ENCODE assay signal across 8 mouse cellular contexts in the genomic region with DNA sequence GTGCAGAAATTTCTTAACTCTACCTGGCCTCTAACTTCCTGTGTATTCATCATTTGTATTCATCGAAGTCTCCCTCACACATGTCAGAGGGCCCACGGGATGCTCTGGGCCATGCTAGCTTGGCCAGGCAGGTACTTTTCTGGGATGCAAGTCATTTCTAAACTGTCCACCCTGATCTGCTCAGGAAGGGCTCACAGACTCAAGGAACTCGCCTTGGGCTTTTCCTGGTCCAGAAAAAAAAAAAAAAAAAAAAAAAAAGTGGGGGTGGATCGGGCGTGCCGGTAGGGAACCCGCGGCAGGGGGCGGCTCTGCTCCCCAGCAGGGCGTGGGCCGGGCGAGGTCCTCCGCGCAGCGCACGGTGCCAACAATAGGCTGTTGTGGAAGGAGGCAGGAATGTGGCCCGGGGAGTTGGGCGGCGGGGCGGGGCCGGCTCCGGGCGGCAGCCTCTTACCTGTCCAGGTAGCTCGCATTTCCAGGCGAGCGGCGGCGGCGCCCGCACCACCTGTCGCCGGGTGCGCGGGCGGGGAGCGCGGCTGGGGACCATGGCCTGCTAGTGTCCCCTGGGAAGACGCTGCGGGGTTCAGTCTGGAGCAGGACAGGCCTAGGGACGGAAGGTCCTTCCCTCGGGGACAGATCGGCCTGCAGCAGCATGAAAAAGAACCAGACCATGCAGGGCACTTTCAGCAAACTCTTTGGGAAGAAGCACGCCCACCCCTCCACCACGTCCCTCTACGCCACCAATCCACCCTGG. TPM values are rescaled to one million over a fixed set of nuclear protein-coding genes. Genes with fewer than 3 reads are reported as not detected.
DNase-seq lines count a peak whose midpoint lies in the region; ATAC-seq lines count a peak whose summit lies in the region.

A gene (plus strand): TSS at position 460 of the 751 bp plus-strand sequence.

- under 1% methylated on average over 45 of the region's 45 CpGs for WGBS in neural tube, embryonic 11.5 days
- 2% methylated on average over 39 of the region's 45 CpGs for whole genome bisulfite sequencing in forebrain, embryonic 13.5 days
- WGBS in kidney, embryonic 14.5 days, result 1% methylated on average over 44 of the region's 45 CpGs
- WGBS in lung, embryonic 16.5 days, result 1% methylated on average over 39 of the region's 45 CpGs

- H3K4me2 ChIP-seq in neural tube, embryonic 11.5 days (ENCODE audit: low read depth), result peak within 1 kb of the TSS; percentile 59
- peak within 1 kb of the TSS; percentile 59 for H3K4me2 ChIP-seq in forebrain, embryonic 13.5 days
- H3K4me2 ChIP-seq in kidney, embryonic 14.5 days (replicated peaks; ENCODE audit: low read depth, low read length), result peak within 1 kb of the TSS; percentile 91
- H3K4me2 ChIP-seq in lung, embryonic 16.5 days (ENCODE audit: low read depth, low read length), result peak within 1 kb of the TSS; percentile 67

- H3K9me3 ChIP-seq in neural tube, embryonic 11.5 days (ENCODE audit: control insufficient read depth, low read length), result no peaks in the 10 kb centered on the region
- no peaks in the 10 kb centered on the region for H3K9me3 ChIP-seq in forebrain, embryonic 13.5 days (replicated peaks)
- no peaks in the 10 kb centered on the region for H3K9me3 ChIP-seq in kidney, embryonic 14.5 days (ENCODE audit: control insufficient read depth, low read length)
- no peaks in the 10 kb centered on the region for H3K9me3 ChIP-seq in lung, embryonic 16.5 days (ENCODE audit: control insufficient read depth, low read length)

- peaks cover 37% of the 10 kb centered on the region for H3K27me3 ChIP-seq in neural tube, embryonic 11.5 days (ENCODE audit: control insufficient read depth, insufficient read depth, low read length)
- H3K27me3 ChIP-seq in forebrain, embryonic 13.5 days, result peaks cover 62% of the 10 kb centered on the region
- H3K27me3 ChIP-seq in kidney, embryonic 14.5 days (ENCODE audit: control insufficient read depth, insufficient read depth, low read length), result peaks cover 16% of the 10 kb centered on the region
- H3K27me3 ChIP-seq in lung, embryonic 16.5 days (ENCODE audit: control insufficient read depth, insufficient read depth, low read depth, low read length), result peaks cover 6% of the 10 kb centered on the region

- H3K9ac ChIP-seq in neural tube, embryonic 11.5 days (ENCODE audit: low read length), result peak within 1 kb of the TSS; percentile 26; the same call in 1 of the 2 replicates
- peak within 1 kb of the TSS; percentile 40; the same call in 1 of the 2 replicates for H3K9ac ChIP-seq in forebrain, embryonic 13.5 days
- H3K9ac ChIP-seq in kidney, embryonic 14.5 days (ENCODE audit: low read depth, low read length), result peak within 1 kb of the TSS; percentile 59
- peak within 1 kb of the TSS; percentile 70 for H3K9ac ChIP-seq in lung, embryonic 16.5 days (ENCODE audit: low read length)

- no peak within 1 kb of the TSS for H3K27ac ChIP-seq in neural tube, embryonic 11.5 days (ENCODE audit: low read depth, low read length)
- no peak within 1 kb of the TSS for H3K27ac ChIP-seq in forebrain, embryonic 13.5 days
- 0 out of 2 replicates have a peak within 1 kb of the TSS, but pooled peaks have one; percentile 9 for H3K27ac ChIP-seq in kidney, embryonic 14.5 days (ENCODE audit: low read depth, low read length)
- peak within 1 kb of the TSS; percentile 65 for H3K27ac ChIP-seq in lung, embryonic 16.5 days (ENCODE audit: low read length)

- DNase-seq in neural tube, embryonic 11.5 days (ENCODE audit: low spot score), result no peak
- DNase-seq in neural tube, embryonic 10.5 days (ENCODE audit: extremely low spot score, low spot score), result no peak
- DNase-seq in thymus, postnatal 4 days, result peak; percentile 55
- DNase-seq in right cerebral cortex, adult 18-20 months, result no peak

- H3K4me1 ChIP-seq in neural tube, embryonic 11.5 days (ENCODE audit: control insufficient read depth, insufficient read depth, low read length), result peaks cover 4% of the 10 kb centered on the region; the same call in 1 of the 2 replicates
- H3K4me1 ChIP-seq in forebrain, embryonic 13.5 days, result peaks cover 16% of the 10 kb centered on the region
- peaks cover 13% of the 10 kb centered on the region for H3K4me1 ChIP-seq in kidney, embryonic 14.5 days (ENCODE audit: control insufficient read depth, insufficient read depth, low read length)
- H3K4me1 ChIP-seq in lung, embryonic 16.5 days (replicated peaks; ENCODE audit: control insufficient read depth, insufficient read depth, low read length), result peaks cover 23% of the 10 kb centered on the region

- peak within 1 kb of the TSS; percentile 27 for H3K4me3 ChIP-seq in neural tube, embryonic 11.5 days (ENCODE audit: low read depth, low read length)
- H3K4me3 ChIP-seq in forebrain, embryonic 13.5 days, result peak within 1 kb of the TSS; percentile 35
- H3K4me3 ChIP-seq in kidney, embryonic 14.5 days (ENCODE audit: low read length), result peak within 1 kb of the TSS; percentile 56
- peak within 1 kb of the TSS; percentile 57 for H3K4me3 ChIP-seq in lung, embryonic 16.5 days (ENCODE audit: low read length)

- H3K36me3 ChIP-seq in neural tube, embryonic 11.5 days (ENCODE audit: control insufficient read depth, insufficient read depth, low read length), result no peaks in the 10 kb centered on the region
- no peaks in the 10 kb centered on the region for H3K36me3 ChIP-seq in forebrain, embryonic 13.5 days (ENCODE audit: poor library complexity, severe bottlenecking)
- H3K36me3 ChIP-seq in kidney, embryonic 14.5 days (ENCODE audit: control insufficient read depth, insufficient read depth, low read length), result no peaks in the 10 kb centered on the region
- H3K36me3 ChIP-seq in lung, embryonic 16.5 days (ENCODE audit: control insufficient read depth, insufficient read depth, low read length), result no peaks in the 10 kb centered on the region

- no peak for ATAC-seq in neural tube, embryonic 11.5 days (ENCODE audit: insufficient read depth, low FRiP score, low TSS enrichment)
- ATAC-seq in forebrain, embryonic 13.5 days, result no peak
- peak; percentile 51; the same call in 1 of the 2 replicates for ATAC-seq in kidney, embryonic 14.5 days (ENCODE audit: low FRiP score, low TSS enrichment)
- peak; percentile 92 for ATAC-seq in lung, embryonic 16.5 days (ENCODE audit: low read depth)
- ATAC-seq in granulocyte monocyte progenitor cell, adult 5-6 weeks (replicated peaks; ENCODE audit: poor library complexity, severe bottlenecking), result no peak

RNA-seq across cellular contexts. Expression of the gene that starts here (rescaled TPM):
- polyA plus RNA-seq in neural tube, embryonic 11.5 days (2014; fragmentation: Nextera tagmentation; extraction: Ambion mirVana), result 0.05 and 0.23 TPM in 2 replicates
- polyA plus RNA-seq in forebrain, embryonic 13.5 days (2015; fragmentation: Nextera tagmentation; extraction: Ambion mirVana), result 0.13 and 0.16 TPM in 2 replicates
- 1.6 and 2.1 TPM in 2 replicates for polyA plus RNA-seq in kidney, embryonic 14.5 days (2014; fragmentation: Nextera tagmentation; extraction: Ambion mirVana)
- polyA plus RNA-seq in lung, embryonic 16.5 days (2015; fragmentation: Nextera tagmentation; extraction: Ambion mirVana), result 1.8 and 2.3 TPM in 2 replicates
- total RNA-seq in granulocyte monocyte progenitor cell, adult 5-6 weeks (2014; fragmentation: Nextera tagmentation), result 1.8 and 4.3 TPM in 2 replicates
- total RNA-seq in granulocyte monocyte progenitor cell, adult 5-6 weeks (2017), result 0.34 and 0.62 TPM in 2 replicates

Comparison
In these comparisons a context has a peak if more than half of its experiments do, and no peak if none do; other contexts are left out.
1. ATAC-seq: peak in kidney, embryonic 14.5 days (single experiment) and lung, embryonic 16.5 days (single experiment); none in neural tube, embryonic 11.5 days (single experiment), forebrain, embryonic 13.5 days (single experiment) and granulocyte monocyte progenitor cell, adult 5-6 weeks (single experiment).
2. H3K27ac ChIP-seq: peak in kidney, embryonic 14.5 days (single experiment) and lung, embryonic 16.5 days (single experiment); none in neural tube, embryonic 11.5 days (single experiment) and forebrain, embryonic 13.5 days (single experiment).
3. Peak in every context shown above with its lines, with median percentiles within 50 percentile points of each other: H3K4me2 ChIP-seq, H3K4me3 ChIP-seq and H3K9ac ChIP-seq.